Mouse (Mus musculus) skeletal muscle tissue, adult 2 months (tissue): ENCODE results near the gene Calm1.

Experiments used
- DNase-seq: peaks from one replicate; pipeline ENCODE4 v3.0.0-alpha.2; 2012; ENCODE audit warnings: low read depth, low spot score

Gene Calm1

DNA sequence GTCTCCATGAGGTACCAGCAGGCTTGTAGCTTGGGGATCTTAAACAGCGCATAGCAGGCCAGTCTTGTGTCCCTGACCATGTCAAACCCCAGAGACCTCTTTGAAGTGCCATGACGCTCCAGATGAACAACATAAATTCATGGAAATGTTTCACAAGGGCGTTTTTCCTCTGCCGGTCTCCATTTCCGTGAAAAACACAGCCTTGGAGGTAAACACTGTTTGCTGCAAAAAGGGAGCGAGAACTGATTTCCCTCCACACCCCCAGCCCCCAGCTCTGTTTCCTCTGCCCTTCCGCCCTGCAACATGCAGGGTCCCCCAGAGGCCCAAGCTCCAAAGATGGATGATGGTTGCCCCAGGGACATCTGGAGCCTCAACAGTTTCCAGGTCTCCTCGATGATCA, 24.3 kb downstream of the Calm1 start:
- DNase-seq: no peak

DNA sequence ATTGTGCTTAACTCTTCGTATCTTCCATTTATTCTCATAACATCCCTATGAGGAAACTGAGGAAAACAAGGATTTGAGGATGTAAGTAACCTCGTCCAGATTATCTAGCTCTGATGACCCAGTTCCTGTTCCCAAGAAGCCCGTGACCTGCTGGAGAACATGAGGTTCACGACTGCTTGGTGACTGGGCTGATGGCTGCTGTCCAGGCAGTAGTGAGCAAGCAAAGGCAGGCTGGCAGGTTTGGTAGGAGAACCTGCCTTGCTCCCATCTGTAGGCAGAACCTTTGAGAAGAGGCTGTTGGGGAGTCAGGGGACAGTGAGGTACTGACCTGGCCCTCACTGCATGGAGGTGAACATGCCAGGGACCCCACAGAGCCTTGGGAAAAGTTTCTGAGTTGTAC, 26.0 kb downstream of the Calm1 start:
- no peak for DNase-seq

DNA sequence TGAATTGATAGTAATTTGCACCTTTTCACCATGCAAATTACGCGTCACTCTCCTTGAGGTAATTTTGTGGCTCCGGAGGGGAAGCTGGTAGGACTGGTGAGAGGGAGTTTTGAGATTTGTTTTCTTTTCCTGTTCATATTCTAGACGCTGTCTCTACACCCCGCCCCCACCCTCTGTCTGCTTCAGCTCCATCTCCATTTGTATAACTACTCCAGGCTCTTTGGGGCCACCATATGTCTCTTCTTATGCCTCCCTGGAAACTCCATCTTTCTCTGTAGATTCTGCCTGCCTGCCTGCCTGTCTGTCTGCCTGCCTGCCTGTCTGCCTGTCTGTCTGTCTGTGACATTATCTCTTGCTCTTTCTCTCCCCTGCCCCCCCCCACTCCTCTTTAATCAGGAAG, 26.8 kb downstream of the Calm1 start:
- DNase-seq: no peak

DNA sequence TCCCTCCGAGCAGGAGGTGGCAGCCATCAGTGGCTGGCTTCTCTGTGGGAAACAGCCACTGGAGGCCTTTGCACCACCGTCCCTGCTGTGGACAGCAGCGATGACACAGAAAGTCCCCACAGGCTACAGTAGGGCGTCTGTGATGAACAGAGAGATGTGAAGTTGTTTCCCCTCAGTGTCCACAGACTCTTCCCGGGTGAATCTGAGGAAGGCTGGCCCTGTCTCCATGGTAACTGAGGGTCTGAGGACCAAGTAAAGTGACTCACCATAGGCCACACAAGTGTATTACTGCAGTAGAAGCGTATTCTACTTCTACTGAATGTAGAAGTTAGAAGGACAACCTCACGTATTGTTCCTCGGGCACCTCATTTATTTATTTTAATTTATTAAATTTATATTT, 27.4 kb downstream of the Calm1 start:
- DNase-seq: no peak

GRCm38 (mm10) chr12:100228041-100228725, 28.9 kb downstream of the Calm1 start:
- no peak for DNase-seq

- DNase-seq: no peak
These were observed 35.0 kb downstream of the Calm1 start for GRCm38 (mm10) chr12:100234201-100234600.

GRCm38 (mm10) chr12:100234919-100235318, 35.7 kb downstream of the Calm1 start:
- DNase-seq: peak; percentile 32

DNA sequence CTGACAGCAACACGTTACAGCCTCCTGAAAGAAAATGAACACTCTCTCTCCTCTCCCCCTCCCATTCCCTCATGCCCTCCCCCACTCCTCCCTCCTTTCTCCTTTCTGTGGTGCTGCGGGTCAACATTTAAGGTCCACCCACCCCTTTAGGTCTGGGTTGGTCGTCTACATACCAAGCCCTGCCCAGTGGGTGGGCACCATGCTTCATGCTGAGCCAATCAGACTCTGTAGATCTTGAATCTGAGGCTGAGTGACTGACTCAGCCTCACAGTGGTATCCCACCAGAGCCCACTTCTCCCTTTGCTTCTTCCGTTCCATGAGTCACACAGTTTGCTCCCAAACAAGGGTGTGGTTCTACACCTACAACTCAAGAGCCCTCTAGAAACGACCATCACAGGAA, 36.2 kb downstream of the Calm1 start:
- DNase-seq: no peak

DNA sequence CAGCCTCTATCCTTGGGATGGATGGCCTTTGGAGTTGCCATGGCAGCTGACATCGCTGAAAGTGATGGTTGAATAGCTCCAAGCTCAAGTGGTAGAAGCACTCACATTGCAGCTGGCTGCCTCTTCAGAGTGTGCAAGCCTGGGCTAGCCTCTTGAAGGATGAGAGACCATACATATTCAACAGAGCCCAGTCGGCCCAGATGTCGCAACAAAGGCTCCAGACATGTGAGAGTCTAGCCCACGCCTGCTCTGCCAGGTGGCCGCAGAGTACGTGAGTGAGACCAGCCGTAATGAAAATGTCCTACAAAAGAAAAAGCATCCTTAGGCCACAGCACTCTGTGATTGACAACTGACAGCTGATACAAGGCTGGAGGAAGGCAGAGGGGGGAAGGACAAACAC, 40.2 kb downstream of the Calm1 start:
- DNase-seq: no peak

GRCm38 (mm10) chr12:100239807-100240206, 40.6 kb downstream of the Calm1 start:
- DNase-seq: no peak

GRCm38 (mm10) chr12:100241911-100242796, 42.9 kb downstream of the Calm1 start:
- DNase-seq: peak; percentile 35

- DNase-seq: no peak
These were observed 45.3 kb downstream of the Calm1 start for GRCm38 (mm10) chr12:100244580-100244979.

DNA sequence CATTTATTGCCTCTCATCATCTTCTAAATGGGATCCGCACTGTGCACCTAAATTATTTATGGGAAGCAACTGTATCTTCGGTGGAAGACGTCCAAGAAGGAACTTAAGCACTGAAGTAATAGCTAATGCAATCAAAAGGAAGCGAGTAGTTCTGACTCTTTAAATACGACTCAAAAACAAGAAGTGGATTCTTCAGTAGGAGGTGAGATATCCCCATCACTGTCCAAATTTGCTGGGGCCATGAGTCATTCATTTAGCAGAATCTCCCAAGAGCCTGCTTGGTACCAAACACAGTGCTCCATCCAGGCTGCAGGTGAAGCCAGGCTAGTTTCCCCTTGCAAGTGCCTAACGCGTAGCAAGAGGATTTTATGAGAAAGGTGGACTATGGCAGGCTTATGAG, 49.9 kb downstream of the Calm1 start:
- no peak for DNase-seq

DNA sequence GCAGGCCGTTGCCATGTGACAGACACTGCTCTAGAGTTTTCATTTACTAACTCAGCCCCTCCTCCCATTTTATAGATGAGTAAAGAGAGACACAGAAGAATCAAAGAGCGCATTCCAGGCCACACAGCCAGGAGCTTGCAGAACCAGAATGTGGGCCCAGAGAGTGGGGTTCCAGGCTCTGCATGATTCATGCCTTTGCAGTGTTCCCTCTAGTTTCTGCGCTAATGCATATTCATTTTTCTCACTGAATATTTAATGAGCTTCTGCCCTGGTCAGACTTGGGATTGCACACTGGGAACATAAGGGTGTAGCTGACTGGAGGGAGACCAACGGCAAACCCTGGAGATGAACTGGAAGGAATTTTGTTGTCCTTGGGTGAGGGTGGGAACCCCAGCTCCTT, 55.2 kb downstream of the Calm1 start:
- DNase-seq: no peak

DNA sequence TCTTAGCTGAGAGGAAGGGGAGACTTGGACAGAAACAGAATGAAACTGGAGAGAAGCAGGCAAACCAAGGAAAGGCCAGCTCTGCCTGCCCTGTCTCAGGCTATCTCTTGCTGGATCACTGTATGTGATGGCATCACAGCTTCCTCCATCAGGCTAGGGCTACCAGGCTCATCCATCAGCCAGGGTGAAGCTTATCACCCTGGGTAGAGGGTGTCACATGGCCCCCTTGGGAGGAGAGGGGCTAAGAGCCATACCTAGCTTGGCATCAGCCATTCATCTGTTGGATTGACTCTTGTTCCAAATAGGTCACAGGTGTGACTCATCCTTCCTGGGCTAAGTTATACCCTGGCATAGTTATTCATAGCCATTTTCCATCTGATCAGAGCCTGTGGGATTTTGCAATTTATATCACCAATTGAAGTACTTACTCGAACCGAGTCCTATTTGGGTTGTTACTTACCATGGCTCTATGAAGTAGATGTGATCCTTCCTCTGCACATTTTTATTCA, 56.3 kb downstream of the Calm1 start:
- DNase-seq: no peak

GRCm38 (mm10) chr12:100257779-100258178, 58.5 kb downstream of the Calm1 start:
- DNase-seq: no peak
